Mouse (Mus musculus) testis, postnatal 14 days (tissue): ENCODE measurements around the gene Krba1.

Experiments
- DNase-seq: peaks from one replicate; pipeline ENCODE4 v3.0.0; 2021; ENCODE audit warnings: low spot score

Krba1 gene

DNA sequence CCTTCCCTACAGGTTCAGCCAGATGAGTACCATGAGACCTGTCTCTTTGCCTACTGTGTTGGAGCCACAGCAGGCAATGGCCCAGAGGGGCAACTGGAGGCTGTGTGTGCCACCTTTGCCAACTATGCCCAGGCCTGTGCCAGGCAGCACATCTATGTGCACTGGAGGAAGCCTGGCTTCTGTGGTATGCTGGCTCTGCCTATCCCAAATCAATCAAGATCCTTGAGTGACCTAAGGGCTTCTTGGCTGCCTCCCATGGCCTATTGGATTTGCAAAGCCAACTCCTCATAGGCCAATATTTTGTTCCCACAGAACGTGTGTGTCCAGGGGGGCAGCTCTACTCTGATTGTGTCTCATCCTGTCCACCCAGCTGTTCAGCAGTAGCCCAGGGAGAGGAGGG, 56.8 kb downstream of the Krba1 start:
- DNase-seq: no peak

DNA sequence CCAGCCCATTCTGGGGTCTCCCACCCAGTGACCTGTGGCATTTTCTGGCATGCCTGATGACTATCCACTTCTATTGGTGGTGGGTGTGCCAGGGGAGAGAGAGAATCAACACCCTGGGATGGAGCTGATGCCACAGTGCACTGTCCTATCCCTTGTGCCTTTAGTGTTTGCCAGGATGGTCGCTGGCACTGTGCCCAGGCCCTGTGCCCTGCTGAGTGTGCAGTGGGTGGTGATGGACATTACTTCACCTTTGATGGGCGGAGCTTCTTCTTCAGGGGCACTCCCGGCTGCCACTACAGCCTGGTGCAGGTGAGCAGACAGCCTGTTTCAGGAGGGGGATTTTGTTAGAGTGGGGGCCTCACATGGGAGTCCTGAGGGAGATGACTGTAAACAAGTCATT, 57.4 kb downstream of the Krba1 start:
- DNase-seq: no peak

DNA sequence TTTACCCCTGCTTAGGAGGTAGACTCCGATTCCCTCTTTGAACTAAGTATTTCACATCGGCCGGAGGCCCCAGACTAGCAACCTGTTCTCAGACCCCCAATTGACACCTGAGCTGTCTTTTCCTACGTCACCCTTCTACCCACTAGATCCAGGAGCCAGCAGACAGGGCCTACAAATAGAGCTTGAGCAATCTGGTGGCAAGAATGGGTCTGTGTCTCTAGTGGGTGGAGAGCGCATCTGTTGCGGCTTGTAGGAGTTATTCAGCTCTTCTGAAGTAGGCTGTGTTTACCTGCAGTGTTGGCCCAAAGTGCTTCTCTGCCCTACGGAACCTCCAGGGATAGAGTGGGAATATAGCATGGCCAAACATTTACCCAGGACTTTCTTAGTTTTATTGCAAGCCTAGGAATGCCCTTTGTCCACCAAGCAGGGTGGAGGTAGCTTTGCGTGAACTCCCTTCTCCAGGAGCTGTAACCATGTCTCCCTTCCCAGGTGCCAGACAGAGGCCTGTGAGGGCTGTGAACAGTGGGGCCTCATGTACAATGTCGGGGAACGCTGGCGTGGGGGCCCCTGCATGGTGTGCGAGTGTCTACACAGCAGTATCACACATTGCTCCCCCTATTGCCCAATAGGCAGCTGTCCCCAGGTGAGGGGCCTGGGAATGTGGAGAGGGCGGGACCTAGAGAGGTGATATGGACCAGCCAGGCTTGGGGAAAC, 69.7 kb downstream of the Krba1 start:
- DNase-seq: no peak

DNA sequence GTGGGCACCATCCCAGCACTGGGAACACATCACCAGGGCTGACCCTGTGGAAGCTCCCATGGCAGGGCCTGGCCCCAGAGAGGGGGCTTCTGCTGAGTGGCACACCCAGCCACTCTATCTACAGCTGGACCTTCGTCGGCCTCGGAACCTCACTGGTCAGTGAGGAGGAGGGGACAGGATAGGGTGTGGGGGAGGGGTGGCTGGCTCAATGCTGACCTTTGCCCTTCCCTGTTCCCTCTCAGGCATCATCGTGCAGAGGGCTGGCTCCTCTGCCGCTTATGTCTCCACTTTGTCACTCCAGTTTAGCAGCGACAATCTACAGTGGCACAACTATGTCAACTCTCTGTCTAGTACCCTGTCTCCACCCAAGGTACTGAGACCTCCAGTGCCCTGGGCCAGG, 71.3 kb downstream of the Krba1 start:
- no peak for DNase-seq

DNA sequence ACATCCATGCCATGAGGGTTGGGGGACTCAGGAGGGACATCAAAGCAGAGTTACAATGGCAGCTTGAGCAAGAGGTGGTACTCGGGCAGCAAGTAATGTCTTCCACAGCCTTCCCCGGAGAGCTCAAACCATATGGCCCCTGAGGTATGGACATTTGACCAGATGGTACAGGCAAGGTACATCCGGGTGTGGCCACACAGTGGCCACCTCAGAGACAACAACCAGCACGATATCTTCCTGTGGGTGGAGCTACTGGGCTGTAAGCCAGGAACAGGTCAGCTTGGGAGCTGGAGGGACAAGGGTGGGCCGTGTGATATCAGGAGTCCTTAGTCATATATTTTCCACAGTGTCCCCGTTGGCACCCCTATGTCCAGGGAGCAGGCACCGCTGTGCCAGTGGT, 72.1 kb downstream of the Krba1 start:
- no peak for DNase-seq
